In genomic region chr1:37865401-37866215, GRCm38 (mm10) we compare ENCODE assay signal across 8 mouse cellular contexts. TPM values are rescaled to one million over a fixed set of nuclear protein-coding genes. Genes with fewer than 3 reads are reported as not detected.
DNase-seq lines count a peak whose midpoint lies in the region; ATAC-seq and TF ChIP-seq lines count a peak whose summit lies in the region.

No protein-coding gene starts in this region.

- no peak for ATAC-seq in kidney, embryonic 14.5 days (ENCODE audit: low FRiP score, low TSS enrichment)
- ATAC-seq in heart, postnatal 0 days (ENCODE audit: insufficient read depth, low read depth): no peak
- ATAC-seq in midbrain, embryonic 12.5 days (ENCODE audit: low FRiP score, low read depth): no peak

- DNase-seq in kidney, postnatal 4 days: no peak
- peak; percentile 29 for DNase-seq in c-Kit-positive CD71-negative TER-119-negative erythroid progenitor cells, embryonic 14.5 days (ENCODE audit: low read depth)
- peak; percentile 11 for DNase-seq in heart, postnatal 0 days (ENCODE audit: low spot score)
- no peak for DNase-seq in urinary bladder, postnatal 10 days (ENCODE audit: low spot score)
- no peak for DNase-seq in testis, postnatal 14 days (ENCODE audit: low spot score)
- no peak for DNase-seq in thymus, postnatal 0 days (ENCODE audit: low spot score)

- peak overlapping the region; percentile 60 for H3K4me2 ChIP-seq in kidney, embryonic 14.5 days (replicated peaks; ENCODE audit: low read depth, low read length)
- H3K4me2 ChIP-seq in heart, postnatal 0 days (ENCODE audit: low read depth, low read length): peak overlapping the region; percentile 91
- H3K4me2 ChIP-seq in midbrain, embryonic 12.5 days (replicated peaks): peak overlapping the region; percentile 69

- peak overlapping the region; percentile 77 for H3K27ac ChIP-seq in kidney, embryonic 14.5 days (ENCODE audit: low read depth, low read length)
- H3K27ac ChIP-seq in heart, postnatal 0 days (ENCODE audit: low read depth): peak overlapping the region; percentile 92
- H3K27ac ChIP-seq in midbrain, embryonic 12.5 days (replicated peaks): peak overlapping the region; percentile 87

- H3K27me3 ChIP-seq in kidney, embryonic 14.5 days (ENCODE audit: control insufficient read depth, insufficient read depth, low read length): no peaks in the 10 kb centered on the region; the same call in 1 of the 2 replicates
- no peaks in the 10 kb centered on the region for H3K27me3 ChIP-seq in heart, postnatal 0 days (ENCODE audit: control insufficient read depth, insufficient read depth, low read length)
- peaks cover 14% of the 10 kb centered on the region for H3K27me3 ChIP-seq in midbrain, embryonic 12.5 days

- peak overlapping the region; percentile 52 for H3K9ac ChIP-seq in kidney, embryonic 14.5 days (ENCODE audit: low read depth, low read length)
- H3K9ac ChIP-seq in heart, postnatal 0 days (replicated peaks; ENCODE audit: low read depth, low read length): peak overlapping the region; percentile 59
- peak overlapping the region; percentile 68 for H3K9ac ChIP-seq in midbrain, embryonic 12.5 days (replicated peaks)

- no peak for TF ChIP-seq EP300 in heart, postnatal 0 days (IDR thresholded peaks at IDR 0.05; ENCODE audit: low read depth)

- H3K4me1 ChIP-seq in kidney, embryonic 14.5 days (ENCODE audit: control insufficient read depth, insufficient read depth, low read length): 0 out of 2 replicates have a peak, but pooled peaks cover 3% of the 10 kb centered on the region
- peaks cover 6% of the 10 kb centered on the region; the same call in 1 of the 2 replicates for H3K4me1 ChIP-seq in heart, postnatal 0 days (ENCODE audit: control insufficient read depth, insufficient read depth)
- H3K4me1 ChIP-seq in midbrain, embryonic 12.5 days: peaks cover 4% of the 10 kb centered on the region; the same call in 1 of the 2 replicates

- 11% methylated on average over 23 of the region's 23 CpGs for WGBS in kidney, embryonic 14.5 days
- 11% methylated on average over 23 of the region's 23 CpGs for WGBS in heart, postnatal 0 days
- WGBS in midbrain, embryonic 12.5 days: 13% methylated on average over 23 of the region's 23 CpGs

- no peaks in the 10 kb centered on the region for H3K9me3 ChIP-seq in kidney, embryonic 14.5 days (ENCODE audit: control insufficient read depth, low read length)
- H3K9me3 ChIP-seq in heart, postnatal 0 days (replicated peaks; ENCODE audit: control insufficient read depth, low read length): no peaks in the 10 kb centered on the region
- H3K9me3 ChIP-seq in midbrain, embryonic 12.5 days: no peaks in the 10 kb centered on the region

- H3K36me3 ChIP-seq in kidney, embryonic 14.5 days (ENCODE audit: control insufficient read depth, insufficient read depth, low read length): no peaks in the 10 kb centered on the region
- no peaks in the 10 kb centered on the region for H3K36me3 ChIP-seq in heart, postnatal 0 days (replicated peaks; ENCODE audit: control insufficient read depth, insufficient read depth, low read length)
- H3K36me3 ChIP-seq in midbrain, embryonic 12.5 days: no peaks in the 10 kb centered on the region

- no peak for TF ChIP-seq CTCF in heart, postnatal 0 days (IDR thresholded peaks at IDR 0.05; ENCODE audit: low read depth)

- H3K4me3 ChIP-seq in kidney, embryonic 14.5 days (ENCODE audit: low read length): peak overlapping the region; percentile 56
- peak overlapping the region; percentile 58 for H3K4me3 ChIP-seq in heart, postnatal 0 days (ENCODE audit: low read depth, low read length)
- H3K4me3 ChIP-seq in midbrain, embryonic 12.5 days: peak overlapping the region; percentile 69

RNA-seq across cellular contexts. Expression of gene Tsga10, which starts 0.6 kb away (rescaled TPM):
- 5.0 and 7.4 TPM in 2 replicates for polyA plus RNA-seq in kidney, embryonic 14.5 days (2014; fragmentation: Nextera tagmentation; extraction: Ambion mirVana)
- 1.5 and 3.7 TPM in 2 replicates for total RNA-seq in heart, postnatal 0 days (2014; rRNA removed; ENCODE audit: low replicate concordance)
- polyA plus RNA-seq in heart, postnatal 0 days (2015; fragmentation: Nextera tagmentation; extraction: Ambion mirVana): 3.1 and 3.6 TPM in 2 replicates
- 22.5 and 26.2 TPM in 2 replicates for polyA plus RNA-seq in midbrain, embryonic 12.5 days (2016; fragmentation: Nextera tagmentation; extraction: Ambion mirVana)
- polyA plus RNA-seq in thymus, postnatal 0 days (2015; fragmentation: Nextera tagmentation; extraction: Ambion mirVana): 7.1 and 8.0 TPM in 2 replicates

RNA-seq across cellular contexts. Expression of gene Lipt1, which starts 5.9 kb away (rescaled TPM):
- 10.0 and 11.0 TPM in 2 replicates for polyA plus RNA-seq in kidney, embryonic 14.5 days (2014; fragmentation: Nextera tagmentation; extraction: Ambion mirVana)
- total RNA-seq in heart, postnatal 0 days (2014; rRNA removed; ENCODE audit: low replicate concordance): 6.9 and 8.9 TPM in 2 replicates
- polyA plus RNA-seq in heart, postnatal 0 days (2015; fragmentation: Nextera tagmentation; extraction: Ambion mirVana): 10.4 and 12.0 TPM in 2 replicates
- polyA plus RNA-seq in midbrain, embryonic 12.5 days (2016; fragmentation: Nextera tagmentation; extraction: Ambion mirVana): 7.4 and 7.7 TPM in 2 replicates
- 5.7 and 7.0 TPM in 2 replicates for polyA plus RNA-seq in thymus, postnatal 0 days (2015; fragmentation: Nextera tagmentation; extraction: Ambion mirVana)

RNA-seq across cellular contexts. Expression of gene Mitd1, which starts 24.6 kb away (rescaled TPM):
- 27.6 and 36.0 TPM in 2 replicates for polyA plus RNA-seq in kidney, embryonic 14.5 days (2014; fragmentation: Nextera tagmentation; extraction: Ambion mirVana)
- 0.34 and 1.3 TPM in 2 replicates for total RNA-seq in heart, postnatal 0 days (2014; rRNA removed; ENCODE audit: low replicate concordance)
- polyA plus RNA-seq in heart, postnatal 0 days (2015; fragmentation: Nextera tagmentation; extraction: Ambion mirVana): 8.6 and 9.0 TPM in 2 replicates
- polyA plus RNA-seq in midbrain, embryonic 12.5 days (2016; fragmentation: Nextera tagmentation; extraction: Ambion mirVana): 20.4 TPM in 2 replicates
- 54.6 and 56.0 TPM in 2 replicates for polyA plus RNA-seq in thymus, postnatal 0 days (2015; fragmentation: Nextera tagmentation; extraction: Ambion mirVana)

RNA-seq across cellular contexts. Expression of gene Mrpl30, which starts 24.7 kb away (rescaled TPM):
- 269 and 340 TPM in 2 replicates for polyA plus RNA-seq in kidney, embryonic 14.5 days (2014; fragmentation: Nextera tagmentation; extraction: Ambion mirVana)
- total RNA-seq in heart, postnatal 0 days (2014; rRNA removed; ENCODE audit: low replicate concordance): 156 and 175 TPM in 2 replicates
- 478 and 500 TPM in 2 replicates for polyA plus RNA-seq in heart, postnatal 0 days (2015; fragmentation: Nextera tagmentation; extraction: Ambion mirVana)
- polyA plus RNA-seq in midbrain, embryonic 12.5 days (2016; fragmentation: Nextera tagmentation; extraction: Ambion mirVana): 210 and 215 TPM in 2 replicates
- 318 and 335 TPM in 2 replicates for polyA plus RNA-seq in thymus, postnatal 0 days (2015; fragmentation: Nextera tagmentation; extraction: Ambion mirVana)

RNA-seq across cellular contexts. Expression of gene Lyg2, which starts 50.7 kb away (rescaled TPM):
- not detected in 2 replicates for polyA plus RNA-seq in kidney, embryonic 14.5 days (2014; fragmentation: Nextera tagmentation; extraction: Ambion mirVana)
- total RNA-seq in heart, postnatal 0 days (2014; rRNA removed; ENCODE audit: low replicate concordance): not detected in 2 replicates
- polyA plus RNA-seq in heart, postnatal 0 days (2015; fragmentation: Nextera tagmentation; extraction: Ambion mirVana): not detected in 2 replicates
- polyA plus RNA-seq in midbrain, embryonic 12.5 days (2016; fragmentation: Nextera tagmentation; extraction: Ambion mirVana): not detected in 2 replicates
- polyA plus RNA-seq in thymus, postnatal 0 days (2015; fragmentation: Nextera tagmentation; extraction: Ambion mirVana): 0.22 and 0.25 TPM in 2 replicates

Comparison
In these comparisons a context has a peak if more than half of its experiments do, and no peak if none do; other contexts are left out.
1. DNase-seq: peak in c-Kit-positive CD71-negative TER-119-negative erythroid progenitor cells, embryonic 14.5 days (single experiment) and heart, postnatal 0 days (single experiment); none in kidney, postnatal 4 days (0 of 2), urinary bladder, postnatal 10 days (single experiment), testis, postnatal 14 days (single experiment) and thymus, postnatal 0 days (single experiment).
2. Peak in every context shown above with its lines, with median percentiles within 50 percentile points of each other: H3K27ac ChIP-seq, H3K4me2 ChIP-seq, H3K4me3 ChIP-seq and H3K9ac ChIP-seq.